Mouse (Mus musculus): Measurements from ENCODE around the gene Mapt. TPM values are rescaled to one million over a fixed set of nuclear protein-coding genes. Genes with fewer than 3 reads are reported as not detected.

The Mapt gene
- polyA plus RNA-seq, 1 experiment from 2014 or later = 277 TPM

DNA sequence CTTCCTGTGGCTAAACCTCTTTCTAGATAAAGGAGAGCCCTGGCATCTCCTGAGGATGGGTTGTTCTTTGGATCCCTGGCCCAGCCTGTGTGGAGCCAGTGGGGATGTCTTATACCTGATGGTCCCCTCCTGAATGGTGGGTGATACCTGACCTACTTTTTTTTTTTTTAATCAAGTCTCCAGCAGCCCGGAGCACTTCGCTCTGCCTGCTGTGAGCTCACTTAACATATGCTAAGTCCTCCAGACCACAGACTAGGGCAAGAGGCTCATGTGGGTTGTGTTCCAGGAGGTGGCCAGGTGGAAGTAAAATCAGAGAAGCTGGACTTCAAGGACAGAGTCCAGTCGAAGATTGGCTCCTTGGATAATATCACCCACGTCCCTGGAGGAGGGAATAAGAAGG lies 91.0 kb downstream of the Mapt start:
- Histone ChIP-seq H3K9ac (no peak overlapping the region), H3K9me3 (replicated peaks) (no peaks in the 10 kb centered on the region), H3K27ac (no peak overlapping the region), H3K36me3 (ENCODE audit: poor library complexity, severe bottlenecking) (peaks cover 15% of the 10 kb centered on the region; the same call in 1 of the 2 replicates), H3K27me3 (0 out of 2 replicates have a peak, but pooled peaks cover 4% of the 10 kb centered on the region), H3K4me2 (no peak overlapping the region), H3K4me1 (peaks cover 17% of the 10 kb centered on the region), H3K4me3 (no peak overlapping the region)
- WGBS = 35% methylated on average over 4 of the region's 4 CpGs
- no peak for ATAC-seq

DNA sequence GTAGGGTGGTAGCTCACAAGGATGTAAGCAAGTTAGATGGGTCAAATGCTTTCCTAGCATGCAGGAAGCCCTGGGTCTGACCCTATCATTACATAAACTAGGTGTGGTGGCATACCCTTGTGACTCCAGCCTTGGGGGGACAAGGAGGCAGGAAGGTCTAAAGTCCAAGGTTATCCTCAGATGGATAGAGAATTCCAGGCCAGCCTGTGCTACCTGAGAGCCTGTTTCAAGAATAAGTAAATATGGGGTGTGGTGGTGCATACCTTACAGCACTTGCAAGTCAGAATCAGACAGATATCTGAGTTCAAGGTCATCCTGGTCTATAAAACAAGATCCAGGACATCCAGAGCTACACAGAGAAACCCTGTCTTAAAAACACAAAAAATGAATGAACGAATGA lies 96.3 kb downstream of the Mapt start:
- no peak overlapping the region for H3K27ac ChIP-seq
- H3K4me1 ChIP-seq = no peaks in the 10 kb centered on the region
- WGBS = 100% methylated on average over 1 of the region's 1 CpGs
- H3K4me3 ChIP-seq = no peak overlapping the region
- H3K4me2 ChIP-seq = no peak overlapping the region
- no peak overlapping the region for H3K9ac ChIP-seq
- no peak for ATAC-seq
- H3K36me3 ChIP-seq (ENCODE audit: poor library complexity, severe bottlenecking) = peaks cover 47% of the 10 kb centered on the region
- H3K27me3 ChIP-seq = no peaks in the 10 kb centered on the region
- no peaks in the 10 kb centered on the region for H3K9me3 ChIP-seq (replicated peaks)

DNA sequence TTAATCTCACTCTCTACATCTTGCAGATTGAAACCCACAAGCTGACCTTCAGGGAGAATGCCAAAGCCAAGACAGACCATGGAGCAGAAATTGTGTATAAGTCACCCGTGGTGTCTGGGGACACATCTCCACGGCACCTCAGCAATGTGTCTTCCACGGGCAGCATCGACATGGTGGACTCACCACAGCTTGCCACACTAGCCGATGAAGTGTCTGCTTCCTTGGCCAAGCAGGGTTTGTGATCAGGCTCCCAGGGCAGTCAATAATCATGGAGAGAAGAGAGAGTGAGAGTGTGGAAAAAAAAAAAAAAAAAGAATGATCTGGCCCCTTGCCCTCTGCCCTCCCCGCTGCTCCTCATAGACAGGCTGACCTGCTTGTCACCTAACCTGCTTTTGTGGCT lies 96.8 kb downstream of the Mapt start:
- Histone ChIP-seq H3K27ac (no peak overlapping the region), H3K4me2 (no peak overlapping the region), H3K9ac (no peak overlapping the region), H3K27me3 (no peaks in the 10 kb centered on the region), H3K9me3 (replicated peaks) (no peaks in the 10 kb centered on the region), H3K36me3 (ENCODE audit: poor library complexity, severe bottlenecking) (peaks cover 49% of the 10 kb centered on the region), H3K4me3 (no peak overlapping the region), H3K4me1 (no peaks in the 10 kb centered on the region)
- 90% methylated on average over 6 of the region's 6 CpGs for WGBS
- no peak for ATAC-seq

DNA sequence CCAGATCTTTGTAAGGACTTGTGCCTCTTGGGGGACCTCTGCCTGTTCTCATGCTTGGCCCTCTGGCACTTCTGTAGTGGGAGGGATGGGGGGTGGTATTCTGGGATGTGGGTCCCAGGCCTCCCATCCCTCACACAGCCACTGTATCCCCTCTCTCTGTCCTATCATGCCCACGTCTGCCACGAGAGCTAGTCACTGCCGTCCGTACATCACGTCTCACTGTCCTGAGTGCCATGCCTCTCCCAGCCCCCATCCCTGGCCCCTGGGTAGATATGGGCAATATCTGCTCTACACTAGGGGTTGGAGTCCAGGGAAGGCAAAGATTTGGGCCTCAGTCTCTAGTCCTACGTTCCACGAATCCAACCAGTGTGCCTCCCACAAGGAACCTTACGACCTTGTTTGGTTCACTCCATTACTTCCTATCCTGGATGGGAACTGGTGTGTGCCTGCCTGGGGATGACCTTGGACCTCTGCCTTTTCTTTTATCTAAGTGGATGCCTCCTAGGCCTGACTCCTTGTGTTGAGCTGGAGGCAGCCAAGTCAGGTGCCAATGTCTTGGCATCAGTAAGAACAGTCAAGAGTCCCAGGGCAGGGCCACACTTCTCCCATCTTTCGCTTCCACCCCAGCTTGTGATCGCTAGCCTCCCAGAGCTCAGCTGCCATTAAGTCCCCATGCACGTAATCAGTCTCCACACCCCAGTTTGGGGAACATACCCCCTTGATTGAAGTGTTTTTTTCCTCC lies 98.2 kb downstream of the Mapt start:
- Histone ChIP-seq H3K4me1 (no peaks in the 10 kb centered on the region), H3K4me3 (no peak overlapping the region), H3K4me2 (no peak overlapping the region), H3K36me3 (ENCODE audit: poor library complexity, severe bottlenecking) (peaks cover 58% of the 10 kb centered on the region), H3K27me3 (no peaks in the 10 kb centered on the region), H3K9me3 (replicated peaks) (no peaks in the 10 kb centered on the region), H3K9ac (no peak overlapping the region), H3K27ac (no peak overlapping the region)
- WGBS = 85% methylated on average over 11 of the region's 11 CpGs
- 0 out of 2 replicates have a peak, but pooled peaks have one; percentile 28 for ATAC-seq

DNA sequence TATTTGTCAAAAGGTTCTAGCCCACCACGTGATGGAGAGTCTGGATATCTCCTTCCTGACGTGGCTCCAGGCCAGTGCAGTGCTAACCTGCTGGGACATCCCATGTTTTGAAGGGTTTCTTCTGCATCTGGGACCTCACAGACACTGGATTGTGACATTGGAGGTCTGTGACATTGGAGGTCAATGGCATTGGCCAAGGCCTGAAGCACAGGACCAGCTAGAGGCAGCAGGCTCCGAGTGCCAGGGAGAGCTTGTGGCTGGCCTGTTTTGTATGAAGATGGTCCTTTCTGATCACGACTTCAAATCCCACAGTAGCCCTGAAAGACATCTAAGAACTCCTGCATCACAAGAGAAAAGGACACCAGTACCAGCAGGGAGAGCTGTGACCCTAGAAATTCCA lies 99.0 kb downstream of the Mapt start:
- Histone ChIP-seq H3K4me1 (no peaks in the 10 kb centered on the region), H3K36me3 (ENCODE audit: poor library complexity, severe bottlenecking) (peaks cover 66% of the 10 kb centered on the region), H3K4me3 (no peak overlapping the region), H3K4me2 (no peak overlapping the region), H3K27ac (no peak overlapping the region), H3K9ac (no peak overlapping the region), H3K27me3 (no peaks in the 10 kb centered on the region), H3K9me3 (replicated peaks) (no peaks in the 10 kb centered on the region)
- 88% methylated on average over 4 of the region's 4 CpGs for WGBS
- no peak for ATAC-seq

DNA sequence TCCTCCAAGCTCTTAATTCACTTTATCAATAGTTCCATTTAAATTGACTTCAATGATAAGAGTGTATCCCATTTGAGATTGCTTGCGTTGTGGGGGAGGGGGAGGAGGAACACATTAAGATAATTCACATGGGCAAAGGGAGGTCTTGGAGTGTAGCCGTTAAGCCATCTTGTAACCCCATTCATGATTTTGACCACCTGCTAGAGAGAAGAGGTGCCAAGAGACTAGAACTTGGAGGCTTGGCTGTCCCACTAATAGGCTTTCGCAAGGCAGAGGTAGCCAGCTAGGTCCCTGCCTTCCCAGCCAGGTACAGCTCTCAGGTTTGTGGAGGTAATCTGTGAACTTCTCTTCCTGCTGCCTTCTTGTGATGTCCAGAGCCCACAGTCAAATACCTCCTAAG lies 100.0 kb downstream of the Mapt start:
- no peak overlapping the region for H3K4me2 ChIP-seq
- H3K27ac ChIP-seq = no peak overlapping the region
- no peak overlapping the region for H3K9ac ChIP-seq
- no peak; the same call in 1 of the 2 replicates for ATAC-seq
- no peak overlapping the region for H3K4me3 ChIP-seq
- H3K36me3 ChIP-seq (ENCODE audit: poor library complexity, severe bottlenecking) = peaks cover 68% of the 10 kb centered on the region
- WGBS = 93% methylated on average over 3 of the region's 3 CpGs
- no peaks in the 10 kb centered on the region for H3K27me3 ChIP-seq
- H3K9me3 ChIP-seq (replicated peaks) = no peaks in the 10 kb centered on the region
- no peaks in the 10 kb centered on the region for H3K4me1 ChIP-seq

DNA sequence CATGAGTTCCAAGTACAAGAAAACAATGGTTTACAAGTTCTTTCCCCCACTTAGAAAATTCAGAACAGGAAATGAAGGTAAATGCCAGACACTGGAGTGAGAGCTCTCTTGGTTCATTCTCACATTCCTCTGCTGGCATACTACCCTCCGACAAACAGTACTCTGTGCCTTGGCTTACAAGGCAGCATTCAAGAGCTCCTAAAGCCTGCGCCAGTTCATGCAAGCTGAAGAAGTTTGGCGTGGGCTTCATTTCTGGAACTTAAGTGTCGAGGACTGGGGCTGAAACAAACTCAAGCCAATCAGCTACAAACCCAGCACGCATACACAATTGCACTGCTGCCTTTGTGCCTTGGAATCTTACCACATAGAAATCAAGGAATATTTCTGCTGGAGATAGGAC lies 100.9 kb downstream of the Mapt start:
- ATAC-seq = no peak
- Histone ChIP-seq H3K27me3 (no peaks in the 10 kb centered on the region), H3K36me3 (ENCODE audit: poor library complexity, severe bottlenecking) (peaks cover 73% of the 10 kb centered on the region), H3K4me2 (no peak overlapping the region), H3K27ac (no peak overlapping the region), H3K4me3 (no peak overlapping the region), H3K9me3 (replicated peaks) (no peaks in the 10 kb centered on the region), H3K9ac (no peak overlapping the region), H3K4me1 (no peaks in the 10 kb centered on the region)
- 87% methylated on average over 5 of the region's 5 CpGs for WGBS

DNA sequence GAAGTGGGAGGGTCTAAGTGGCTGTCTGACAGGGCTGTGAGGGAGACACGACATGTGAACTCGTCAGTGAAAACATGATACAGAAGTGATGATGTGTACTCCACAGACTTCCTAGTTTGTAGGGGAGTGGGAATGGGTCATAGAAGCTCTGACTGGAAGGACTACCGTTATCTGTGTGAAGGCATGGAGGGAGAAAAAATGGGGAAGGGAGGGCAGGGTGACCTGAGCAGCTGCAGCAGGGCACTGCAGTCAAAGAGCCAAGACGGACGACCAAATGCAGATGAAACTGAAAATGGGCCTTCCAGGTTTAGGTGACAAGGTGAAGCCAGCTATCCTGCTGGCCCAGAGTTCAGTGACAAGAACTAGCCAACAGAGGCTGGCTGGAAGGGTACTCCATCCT lies 102.9 kb downstream of the Mapt start:
- Histone ChIP-seq H3K9ac (no peak overlapping the region), H3K4me2 (no peak overlapping the region), H3K4me3 (no peak overlapping the region), H3K4me1 (no peaks in the 10 kb centered on the region), H3K27me3 (no peaks in the 10 kb centered on the region), H3K27ac (no peak overlapping the region; the same call in 1 of the 2 replicates), H3K9me3 (replicated peaks) (no peaks in the 10 kb centered on the region), H3K36me3 (ENCODE audit: poor library complexity, severe bottlenecking) (peaks cover 83% of the 10 kb centered on the region)
- WGBS = 84% methylated on average over 5 of the region's 5 CpGs
- ATAC-seq = 0 out of 2 replicates have a peak, but pooled peaks have one; percentile 6

DNA sequence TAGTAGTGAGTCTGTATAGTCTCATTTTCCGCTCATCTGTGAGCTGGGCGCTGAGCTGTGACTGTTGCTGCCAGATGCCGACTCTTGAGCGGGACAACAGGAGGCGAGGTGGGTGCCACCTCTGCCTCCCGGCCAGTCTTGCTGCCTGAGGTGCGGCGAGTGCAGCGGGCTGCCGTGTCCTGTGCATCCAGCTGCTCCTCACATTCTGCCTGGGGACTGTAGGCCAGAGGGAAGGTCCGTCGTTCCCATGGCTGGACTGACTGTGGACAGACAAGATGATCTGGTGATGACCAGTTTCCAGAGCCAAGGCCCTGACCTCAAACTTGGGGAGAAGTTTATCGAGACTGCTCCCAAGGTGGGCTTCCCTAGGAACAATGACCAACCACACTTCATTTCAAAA lies 103.8 kb downstream of the Mapt start:
- Histone ChIP-seq H3K36me3 (ENCODE audit: poor library complexity, severe bottlenecking) (peaks cover 89% of the 10 kb centered on the region), H3K27me3 (no peaks in the 10 kb centered on the region), H3K4me1 (no peaks in the 10 kb centered on the region), H3K4me2 (no peak overlapping the region), H3K9ac (no peak overlapping the region), H3K9me3 (replicated peaks) (no peaks in the 10 kb centered on the region), H3K27ac (no peak overlapping the region), H3K4me3 (no peak overlapping the region)
- WGBS = 92% methylated on average over 13 of the region's 13 CpGs
- ATAC-seq = no peak

DNA sequence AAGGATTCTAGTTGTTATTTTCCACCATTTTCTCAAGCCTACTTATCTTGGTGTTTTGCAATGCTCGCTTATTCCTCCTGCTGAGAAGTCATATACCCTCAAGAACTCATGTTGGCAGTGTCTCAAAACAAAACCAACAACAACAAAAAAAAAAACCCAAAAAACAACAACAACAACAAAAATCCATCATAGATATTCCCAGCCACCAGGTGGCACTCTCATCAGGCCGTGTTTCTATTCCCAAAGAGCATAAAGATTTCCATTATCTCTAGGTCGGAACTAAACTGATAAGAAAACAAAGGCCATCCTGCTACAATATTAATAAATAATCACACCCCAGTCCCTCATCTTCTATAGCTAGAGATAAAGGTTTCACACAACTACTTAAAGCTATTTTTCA lies 115.7 kb downstream of the Mapt start:
- Histone ChIP-seq H3K27me3 (no peaks in the 10 kb centered on the region), H3K4me2 (no peak overlapping the region), H3K9ac (no peak overlapping the region), H3K9me3 (replicated peaks) (no peaks in the 10 kb centered on the region), H3K4me3 (no peak overlapping the region), H3K36me3 (ENCODE audit: poor library complexity, severe bottlenecking) (peaks cover 78% of the 10 kb centered on the region), H3K4me1 (no peaks in the 10 kb centered on the region), H3K27ac (no peak overlapping the region)
- WGBS = 75% methylated on average over 3 of the region's 3 CpGs
- ATAC-seq = no peak

DNA sequence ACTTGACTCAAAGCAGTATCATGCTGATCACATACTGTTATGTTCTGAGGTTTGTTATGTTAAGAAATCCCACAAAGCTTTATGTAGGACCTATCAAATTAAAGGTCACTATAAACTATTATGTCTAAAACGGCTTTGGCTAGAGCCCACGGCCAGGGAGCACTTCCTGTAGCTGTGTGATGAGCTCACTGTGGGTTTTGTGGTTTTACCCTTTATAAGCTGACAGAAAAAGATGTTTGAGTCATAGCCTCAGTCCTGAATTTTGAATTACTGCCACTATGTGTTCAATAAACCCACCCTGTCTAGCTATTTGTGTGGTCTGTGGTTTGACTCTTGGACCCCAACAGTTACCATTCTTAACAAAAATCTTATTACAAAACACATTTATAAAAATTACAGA lies 130.6 kb downstream of the Mapt start:
- H3K9ac ChIP-seq = no peak overlapping the region

DNA sequence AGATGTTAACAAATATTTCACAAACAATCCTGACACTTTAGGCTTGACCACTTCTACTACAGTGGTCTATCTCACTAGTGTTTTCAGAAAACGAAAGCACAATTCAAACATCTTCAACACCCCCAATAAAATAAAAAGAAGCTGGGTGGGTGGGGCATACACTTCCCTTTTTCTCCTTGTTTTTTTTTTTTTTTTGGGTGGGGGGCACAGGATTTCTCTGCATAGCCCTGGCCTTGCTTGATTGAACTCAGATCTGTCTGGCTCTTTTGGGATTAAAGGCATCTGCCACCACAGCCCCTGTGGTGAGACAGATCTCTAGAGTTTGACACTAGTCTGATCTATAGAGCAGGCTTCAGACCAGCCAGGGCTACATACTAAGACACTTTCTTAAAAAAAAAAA lies 131.5 kb downstream of the Mapt start:
- no peaks in the 10 kb centered on the region for H3K4me1 ChIP-seq
- no peak overlapping the region for H3K4me3 ChIP-seq
- WGBS = 100% methylated on average over 1 of the region's 1 CpGs
- no peak overlapping the region for H3K4me2 ChIP-seq
- no peak for ATAC-seq
- no peaks in the 10 kb centered on the region for H3K27me3 ChIP-seq
- no peak overlapping the region for H3K27ac ChIP-seq
- H3K9ac ChIP-seq = no peak overlapping the region
- H3K36me3 ChIP-seq (ENCODE audit: poor library complexity, severe bottlenecking) = peaks cover 22% of the 10 kb centered on the region
- H3K9me3 ChIP-seq (replicated peaks) = no peaks in the 10 kb centered on the region

More for the DNA sequence above, 130.6 kb downstream of the Mapt start:
- 81% methylated on average over 2 of the region's 2 CpGs for WGBS
- no peaks in the 10 kb centered on the region for H3K4me1 ChIP-seq
- H3K36me3 ChIP-seq (ENCODE audit: poor library complexity, severe bottlenecking) = peaks cover 23% of the 10 kb centered on the region
- H3K27ac ChIP-seq = no peak overlapping the region
- no peak overlapping the region for H3K4me2 ChIP-seq
- no peaks in the 10 kb centered on the region for H3K27me3 ChIP-seq
- no peak for ATAC-seq
- no peaks in the 10 kb centered on the region for H3K9me3 ChIP-seq (replicated peaks)
- no peak overlapping the region for H3K4me3 ChIP-seq
